ENCODE assay signal across 10 mouse cellular contexts in genomic region chr5:105976076-105976475, GRCm38 (mm10).
A peak's percentile ranks its signal among the peaks of the same experiment; 100 is the strongest.
DNase-seq lines count a peak whose midpoint lies in the region; ATAC-seq and TF ChIP-seq lines count a peak whose summit lies in the region.
"Had no signal": no experiment of that assay in that cellular context is flagged by ENCODE, and none has a peak within 500 bp of the region (broad histone marks: within the 10 kb centered on the region; RNA-seq: fewer than 3 reads in every experiment).

No protein-coding gene starts in this region.

- no peak for TF ChIP-seq POLR2A in brain, embryonic 14.5 days (IDR thresholded peaks at IDR 0.05; ENCODE audit: borderline replicate concordance, extremely low read depth, insufficient read depth, insufficient read length, poor library complexity, severe bottlenecking)

- H3K9me3 ChIP-seq in heart, postnatal 0 days (replicated peaks; ENCODE audit: control insufficient read depth, low read length), result no peaks in the 10 kb centered on the region
- no peaks in the 10 kb centered on the region for H3K9me3 ChIP-seq in forebrain, embryonic 12.5 days
- H3K9me3 ChIP-seq in limb, embryonic 11.5 days (ENCODE audit: control insufficient read depth, low read length), result no peaks in the 10 kb centered on the region
- H3K9me3 ChIP-seq: megakaryocyte, embryonic 14.5 days had no signal

- WGBS in heart, postnatal 0 days, result 58% methylated on average over 4 of the region's 5 CpGs
- WGBS in forebrain, embryonic 12.5 days, result 40% methylated on average over 5 of the region's 5 CpGs
- WGBS in limb, embryonic 11.5 days, result 74% methylated on average over 4 of the region's 5 CpGs

- ATAC-seq in heart, postnatal 0 days (ENCODE audit: insufficient read depth, low read depth), result no peak
- ATAC-seq in forebrain, embryonic 12.5 days (ENCODE audit: low FRiP score), result no peak
- ATAC-seq in limb, embryonic 11.5 days (ENCODE audit: insufficient number of reproducible peaks, low FRiP score, low TSS enrichment, low read depth), result no peak

- no peak overlapping the region for H3K27ac ChIP-seq in heart, postnatal 0 days (ENCODE audit: low read depth)
- no peak overlapping the region for H3K27ac ChIP-seq in forebrain, embryonic 12.5 days
- no peak overlapping the region for H3K27ac ChIP-seq in limb, embryonic 11.5 days (replicated peaks; ENCODE audit: low read depth, low read length)

- DNase-seq in heart, postnatal 0 days (ENCODE audit: low spot score), result no peak
- no peak for DNase-seq in heart, adult 9 months (ENCODE audit: low spot score in 2 of 2)
- peak; percentile 53 for DNase-seq in brain, embryonic 14.5 days (ENCODE audit: low read depth)
- no peak for DNase-seq in limb, embryonic 11.5 days (ENCODE audit: low spot score)
- DNase-seq in layer of hippocampus, adult 9-10 months (ENCODE audit: low spot score), result no peak
- DNase-seq in left cerebral cortex, postnatal 25 days (ENCODE audit: low spot score in 2 of 2), result no peak
- no peak for DNase-seq in cerebellum, postnatal 10 days
- DNase-seq: cerebellum, postnatal 36 days had no signal

- TF ChIP-seq EP300 in heart, postnatal 0 days (IDR thresholded peaks at IDR 0.05; ENCODE audit: low read depth), result no peak

- no peak overlapping the region for H3K9ac ChIP-seq in heart, postnatal 0 days (replicated peaks; ENCODE audit: low read depth, low read length)
- H3K9ac ChIP-seq in forebrain, embryonic 12.5 days, result peak overlapping the region; percentile 21; the same call in 1 of the 2 replicates
- H3K9ac ChIP-seq in limb, embryonic 11.5 days (ENCODE audit: low read length), result no peak overlapping the region

- H3K4me3 ChIP-seq in heart, postnatal 0 days (ENCODE audit: low read depth, low read length), result peak overlapping the region; percentile 23
- peak overlapping the region; percentile 24 for H3K4me3 ChIP-seq in forebrain, embryonic 12.5 days (replicated peaks)
- H3K4me3 ChIP-seq in limb, embryonic 11.5 days (ENCODE audit: low read depth, low read length), result no peak overlapping the region

- intact Hi-C loops in left cerebral cortex, postnatal 25 days (cut with DNase I), result no loop called here

- TF ChIP-seq CTCF in heart, postnatal 0 days (IDR thresholded peaks at IDR 0.05; ENCODE audit: low read depth), result no peak
- no peak for TF ChIP-seq CTCF in brain, embryonic 14.5 days (IDR thresholded peaks at IDR 0.05; ENCODE audit: borderline replicate concordance, extremely low read depth, insufficient read depth, insufficient read length)

- peaks cover 8% of the 10 kb centered on the region for H3K4me1 ChIP-seq in heart, postnatal 0 days (ENCODE audit: control insufficient read depth, insufficient read depth)
- H3K4me1 ChIP-seq in forebrain, embryonic 12.5 days, result peaks cover 13% of the 10 kb centered on the region
- H3K4me1 ChIP-seq in limb, embryonic 11.5 days (ENCODE audit: control insufficient read depth, insufficient read depth, low read length), result peaks cover 5% of the 10 kb centered on the region; the same call in 1 of the 2 replicates

- H3K36me3 ChIP-seq in heart, postnatal 0 days (replicated peaks; ENCODE audit: control insufficient read depth, insufficient read depth, low read length), result no peaks in the 10 kb centered on the region
- H3K36me3 ChIP-seq in forebrain, embryonic 12.5 days (replicated peaks), result no peaks in the 10 kb centered on the region
- H3K36me3 ChIP-seq in limb, embryonic 11.5 days (ENCODE audit: control insufficient read depth, insufficient read depth, low read length), result no peaks in the 10 kb centered on the region

- peak overlapping the region; percentile 43 for H3K4me2 ChIP-seq in heart, postnatal 0 days (ENCODE audit: low read depth, low read length)
- H3K4me2 ChIP-seq in forebrain, embryonic 12.5 days, result peak overlapping the region; percentile 57
- peak overlapping the region; percentile 19 for H3K4me2 ChIP-seq in limb, embryonic 11.5 days (ENCODE audit: low read depth, severe bottlenecking)

- no peaks in the 10 kb centered on the region for H3K27me3 ChIP-seq in heart, postnatal 0 days (ENCODE audit: control insufficient read depth, insufficient read depth, low read length)
- H3K27me3 ChIP-seq in forebrain, embryonic 12.5 days, result peaks cover 13% of the 10 kb centered on the region; the same call in 1 of the 2 replicates
- no peaks in the 10 kb centered on the region for H3K27me3 ChIP-seq in limb, embryonic 11.5 days (ENCODE audit: control insufficient read depth, insufficient read depth, low read length)
